Mouse (Mus musculus): ENCODE measurements around the gene Sgk1. TPM values are rescaled to one million over a fixed set of nuclear protein-coding genes. Genes with fewer than 3 reads are reported as not detected.
A peak's percentile ranks its signal among the peaks of the same experiment; 100 is the strongest.

The Sgk1 gene
- polyA plus RNA-seq, 1 experiment from 2014 or later, result 32.1 TPM

DNA sequence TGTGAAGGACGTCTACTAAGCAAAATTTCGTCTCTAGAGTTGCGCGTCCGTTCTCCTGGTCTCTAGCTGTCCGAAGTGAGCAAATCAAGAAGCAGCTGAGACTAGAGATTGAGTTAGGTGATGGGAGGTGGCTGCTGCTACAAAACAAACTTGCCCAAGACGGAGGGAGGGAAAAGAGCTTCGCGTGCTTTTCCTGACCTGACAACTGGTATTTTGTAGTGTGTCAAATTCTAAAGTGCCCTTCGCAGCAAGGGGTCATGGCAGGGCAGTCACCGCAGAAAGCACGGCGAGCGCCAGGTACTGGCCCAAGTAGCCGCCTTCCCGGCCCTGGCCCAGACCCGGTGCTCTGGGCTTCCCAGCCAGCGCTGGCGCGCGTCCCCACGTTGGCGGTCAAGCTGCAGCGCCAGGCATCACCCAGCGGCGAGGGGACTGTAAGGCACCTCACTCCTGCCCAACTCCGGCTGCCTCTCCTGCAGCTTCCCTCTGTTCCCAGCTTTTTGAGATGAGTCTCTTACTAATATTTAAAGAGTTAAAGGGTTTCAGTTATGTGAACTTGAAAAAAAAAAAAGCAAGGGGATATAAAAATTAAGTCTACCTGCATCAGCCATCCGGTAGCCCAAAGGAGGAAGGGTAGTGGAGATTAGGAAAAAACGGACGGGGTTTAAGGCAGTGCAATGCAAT is 111.0 kb downstream of the Sgk1 start:
- peak; percentile 43; the same call in 1 of the 2 replicates for ATAC-seq
- Histone ChIP-seq H3K4me2 (ENCODE audit: low read length) (peak overlapping the region; percentile 98), H3K9ac (replicated peaks; ENCODE audit: low read depth, low read length) (0 out of 2 replicates have a peak overlapping the region, but pooled peaks have one; percentile 66), H3K36me3 (ENCODE audit: control insufficient read depth, insufficient read depth) (no peaks in the 10 kb centered on the region), H3K9me3 (ENCODE audit: control insufficient read depth, low read length) (no peaks in the 10 kb centered on the region), H3K27ac (ENCODE audit: low read length) (no peak overlapping the region), H3K4me1 (replicated peaks; ENCODE audit: control insufficient read depth, insufficient read depth, low read length) (peaks cover 11% of the 10 kb centered on the region), H3K27me3 (replicated peaks; ENCODE audit: control insufficient read depth, insufficient read depth, low read length) (no peaks in the 10 kb centered on the region; the same call in 1 of the 2 replicates), H3K4me3 (replicated peaks; ENCODE audit: low read length) (peak overlapping the region; percentile 70)
- WGBS, result 1% methylated on average over 30 of the region's 30 CpGs

DNA sequence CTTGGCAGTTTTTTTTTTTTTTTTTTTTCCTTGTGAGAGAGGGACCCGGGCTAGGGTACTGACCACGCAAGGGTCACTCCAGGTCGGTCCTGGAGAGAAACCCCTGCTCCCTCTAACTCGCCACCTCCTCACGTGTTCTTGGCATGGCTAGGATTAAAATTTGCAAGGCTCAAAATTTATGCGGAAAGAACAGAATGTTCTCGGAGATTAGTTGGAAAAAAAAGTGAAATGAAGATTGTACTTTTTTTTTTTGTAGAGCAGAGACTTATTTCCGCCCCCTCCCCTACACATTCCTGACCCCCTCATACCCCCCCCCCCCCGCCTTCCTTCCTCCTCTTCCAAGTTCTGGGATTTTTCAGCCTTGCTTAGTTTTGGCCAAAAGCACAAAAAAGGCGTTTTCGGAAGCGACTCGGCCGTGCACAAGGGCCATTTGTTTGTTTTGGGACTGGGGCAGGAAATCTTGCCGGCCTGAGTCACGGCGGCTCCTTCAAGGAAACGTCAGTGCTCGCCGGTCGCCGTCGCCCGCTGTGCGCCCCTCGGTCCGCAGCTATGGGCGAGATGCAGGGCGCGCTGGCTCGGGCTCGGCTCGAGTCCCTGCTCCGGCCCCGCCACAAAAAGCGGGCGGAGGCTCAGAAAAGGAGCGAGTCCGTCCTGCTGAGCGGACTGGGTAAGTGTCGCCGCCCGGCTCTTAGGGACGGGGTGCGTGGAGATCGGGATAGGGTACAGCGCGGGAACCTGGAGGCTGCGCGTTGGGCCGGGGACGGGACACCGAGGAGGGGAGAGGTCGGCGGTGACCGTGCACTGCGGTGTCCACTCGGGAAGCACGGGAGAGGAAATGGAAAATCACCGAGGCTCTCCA is 111.8 kb downstream of the Sgk1 start:
- Histone ChIP-seq H3K36me3 (ENCODE audit: control insufficient read depth, insufficient read depth) (no peaks in the 10 kb centered on the region), H3K4me1 (replicated peaks; ENCODE audit: control insufficient read depth, insufficient read depth, low read length) (peaks cover 11% of the 10 kb centered on the region), H3K27ac (ENCODE audit: low read length) (peak overlapping the region; percentile 76), H3K27me3 (replicated peaks; ENCODE audit: control insufficient read depth, insufficient read depth, low read length) (no peaks in the 10 kb centered on the region; the same call in 1 of the 2 replicates), H3K4me2 (ENCODE audit: low read length) (peak overlapping the region; percentile 98), H3K9ac (replicated peaks; ENCODE audit: low read depth, low read length) (peak overlapping the region; percentile 66), H3K9me3 (ENCODE audit: control insufficient read depth, low read length) (no peaks in the 10 kb centered on the region), H3K4me3 (replicated peaks; ENCODE audit: low read length) (peak overlapping the region; percentile 70)
- peak; percentile 68 for ATAC-seq
- WGBS, result under 1% methylated on average over 58 of the region's 60 CpGs

DNA sequence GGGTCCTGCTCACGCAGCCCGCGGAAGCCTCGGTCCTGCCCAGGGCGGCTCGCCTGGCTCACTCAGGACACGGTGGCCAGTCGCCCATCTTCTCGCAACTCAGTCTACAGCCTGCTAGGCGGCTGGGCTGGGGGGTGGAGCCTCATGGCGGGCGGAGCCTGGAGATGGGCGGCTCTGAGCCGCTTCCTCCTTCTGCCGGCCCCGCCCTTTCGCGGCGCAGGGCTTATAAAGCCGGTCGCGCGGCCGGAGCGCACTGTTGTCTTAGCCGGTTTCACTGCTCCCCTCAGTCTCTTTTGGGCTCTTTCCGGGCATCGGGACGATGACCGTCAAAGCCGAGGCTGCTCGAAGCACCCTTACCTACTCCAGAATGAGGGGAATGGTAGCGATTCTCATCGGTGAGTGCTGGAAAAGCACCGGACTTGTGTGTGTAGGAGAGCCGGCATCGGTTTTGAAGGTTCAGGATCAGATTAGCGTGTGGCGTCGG is 112.5 kb downstream of the Sgk1 start:
- peaks cover 11% of the 10 kb centered on the region for H3K4me1 ChIP-seq (replicated peaks; ENCODE audit: control insufficient read depth, insufficient read depth, low read length)
- no peaks in the 10 kb centered on the region; the same call in 1 of the 2 replicates for H3K27me3 ChIP-seq (replicated peaks; ENCODE audit: control insufficient read depth, insufficient read depth, low read length)
- H3K4me2 ChIP-seq (ENCODE audit: low read length), result peak overlapping the region; percentile 98
- under 1% methylated on average over 40 of the region's 40 CpGs for WGBS
- H3K9ac ChIP-seq (replicated peaks; ENCODE audit: low read depth, low read length), result peak overlapping the region; percentile 66
- H3K27ac ChIP-seq (ENCODE audit: low read length), result peak overlapping the region; percentile 76; the same call in 1 of the 2 replicates
- peak; percentile 97 for ATAC-seq
- no peaks in the 10 kb centered on the region for H3K9me3 ChIP-seq (ENCODE audit: control insufficient read depth, low read length)
- peak overlapping the region; percentile 70 for H3K4me3 ChIP-seq (replicated peaks; ENCODE audit: low read length)
- H3K36me3 ChIP-seq (ENCODE audit: control insufficient read depth, insufficient read depth), result no peaks in the 10 kb centered on the region

DNA sequence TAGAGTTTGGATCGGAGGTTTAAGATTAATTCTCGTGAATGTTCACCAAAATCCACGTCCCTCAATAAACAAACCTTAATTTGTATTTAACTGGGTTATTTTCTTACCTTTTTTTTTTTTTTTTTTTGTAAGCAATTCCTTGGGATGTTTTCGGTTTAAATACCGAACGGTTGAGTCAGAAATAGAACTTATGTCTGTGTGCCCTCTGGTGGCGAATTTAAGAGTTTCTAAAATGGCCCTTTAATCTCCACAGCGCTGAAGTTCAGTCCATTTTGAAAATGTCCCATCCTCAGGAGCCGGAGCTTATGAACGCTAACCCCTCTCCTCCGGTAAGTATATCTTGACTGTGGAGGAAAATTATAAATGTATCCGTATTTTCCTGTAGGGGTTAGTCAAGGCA is 113.2 kb downstream of the Sgk1 start:
- Histone ChIP-seq H3K4me1 (replicated peaks; ENCODE audit: control insufficient read depth, insufficient read depth, low read length) (peaks cover 11% of the 10 kb centered on the region), H3K9ac (replicated peaks; ENCODE audit: low read depth, low read length) (no peak overlapping the region), H3K36me3 (ENCODE audit: control insufficient read depth, insufficient read depth) (no peaks in the 10 kb centered on the region), H3K27me3 (replicated peaks; ENCODE audit: control insufficient read depth, insufficient read depth, low read length) (no peaks in the 10 kb centered on the region; the same call in 1 of the 2 replicates), H3K4me3 (replicated peaks; ENCODE audit: low read length) (peak overlapping the region; percentile 70), H3K4me2 (ENCODE audit: low read length) (peak overlapping the region; percentile 98), H3K9me3 (ENCODE audit: control insufficient read depth, low read length) (no peaks in the 10 kb centered on the region), H3K27ac (ENCODE audit: low read length) (no peak overlapping the region)
- WGBS, result 8% methylated on average over 12 of the region's 12 CpGs
- no peak for ATAC-seq

DNA sequence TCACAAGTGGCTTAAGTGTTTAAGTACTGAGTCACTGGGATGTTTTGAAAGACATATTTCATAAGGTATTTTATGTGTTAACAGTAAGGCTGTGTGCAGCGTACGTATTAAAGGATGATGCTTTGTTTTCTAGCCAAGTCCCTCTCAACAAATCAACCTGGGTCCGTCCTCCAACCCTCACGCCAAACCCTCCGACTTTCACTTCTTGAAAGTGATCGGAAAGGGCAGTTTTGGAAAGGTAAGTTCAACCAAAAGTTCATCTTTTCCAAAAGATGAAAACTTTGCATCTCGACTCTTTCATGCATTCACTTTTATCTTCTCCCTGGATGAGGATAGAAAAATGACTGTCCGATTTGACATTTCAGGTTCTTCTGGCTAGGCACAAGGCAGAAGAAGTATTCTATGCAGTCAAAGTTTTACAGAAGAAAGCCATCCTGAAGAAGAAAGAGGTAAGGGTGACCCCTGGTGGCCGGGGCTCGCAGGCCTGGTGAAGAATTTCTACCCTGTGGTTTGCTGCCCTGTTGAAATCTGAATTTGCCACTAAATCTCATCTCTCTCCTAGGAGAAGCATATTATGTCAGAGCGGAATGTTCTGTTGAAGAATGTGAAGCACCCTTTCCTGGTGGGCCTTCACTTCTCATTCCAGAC is 113.8 kb downstream of the Sgk1 start:
- 56% methylated on average over 11 of the region's 11 CpGs for WGBS
- Histone ChIP-seq H3K36me3 (ENCODE audit: control insufficient read depth, insufficient read depth) (no peaks in the 10 kb centered on the region), H3K9me3 (ENCODE audit: control insufficient read depth, low read length) (no peaks in the 10 kb centered on the region), H3K9ac (replicated peaks; ENCODE audit: low read depth, low read length) (no peak overlapping the region), H3K4me1 (replicated peaks; ENCODE audit: control insufficient read depth, insufficient read depth, low read length) (peaks cover 11% of the 10 kb centered on the region), H3K27ac (ENCODE audit: low read length) (no peak overlapping the region), H3K4me3 (replicated peaks; ENCODE audit: low read length) (peak overlapping the region; percentile 24), H3K27me3 (replicated peaks; ENCODE audit: control insufficient read depth, insufficient read depth, low read length) (no peaks in the 10 kb centered on the region; the same call in 1 of the 2 replicates), H3K4me2 (ENCODE audit: low read length) (peak overlapping the region; percentile 15; the same call in 1 of the 2 replicates)
- no peak for ATAC-seq

DNA sequence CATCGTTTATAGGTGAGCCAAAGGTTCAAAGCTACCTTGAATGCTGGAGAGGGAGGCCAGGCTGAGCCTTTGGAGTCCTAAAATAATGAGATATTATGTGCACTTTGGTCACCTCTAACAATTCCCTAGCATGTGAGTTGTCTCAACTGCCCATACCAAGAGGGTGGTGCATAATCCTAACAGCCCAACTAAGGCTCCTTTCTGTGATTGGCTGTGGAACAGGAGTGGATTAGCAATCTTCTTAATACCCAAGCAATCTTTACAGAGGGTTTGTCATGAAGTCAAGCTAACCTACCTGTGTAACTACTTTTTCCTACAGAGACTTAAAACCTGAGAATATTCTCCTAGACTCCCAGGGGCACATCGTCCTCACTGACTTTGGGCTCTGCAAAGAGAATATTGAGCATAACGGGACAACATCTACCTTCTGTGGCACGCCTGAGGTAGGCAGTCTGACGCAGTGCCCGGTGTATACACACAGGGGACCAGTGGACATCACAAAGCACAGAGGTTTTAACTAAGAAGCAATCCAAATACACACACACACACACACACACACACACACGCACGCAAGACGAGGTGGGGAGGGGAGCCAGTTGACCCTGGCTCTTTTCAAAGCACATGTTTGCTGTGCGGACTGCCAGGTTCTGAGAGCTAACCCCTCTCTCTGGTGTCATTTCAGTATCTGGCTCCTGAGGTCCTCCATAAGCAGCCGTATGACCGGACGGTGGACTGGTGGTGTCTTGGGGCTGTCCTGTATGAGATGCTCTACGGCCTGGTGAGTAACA is 114.9 kb downstream of the Sgk1 start:
- ATAC-seq, result no peak
- Histone ChIP-seq H3K9ac (replicated peaks; ENCODE audit: low read depth, low read length) (no peak overlapping the region), H3K4me1 (replicated peaks; ENCODE audit: control insufficient read depth, insufficient read depth, low read length) (peaks cover 11% of the 10 kb centered on the region), H3K4me3 (replicated peaks; ENCODE audit: low read length) (no peak overlapping the region), H3K27me3 (replicated peaks; ENCODE audit: control insufficient read depth, insufficient read depth, low read length) (no peaks in the 10 kb centered on the region; the same call in 1 of the 2 replicates), H3K9me3 (ENCODE audit: control insufficient read depth, low read length) (no peaks in the 10 kb centered on the region), H3K4me2 (ENCODE audit: low read length) (peak overlapping the region; percentile 16; the same call in 1 of the 2 replicates), H3K27ac (ENCODE audit: low read length) (no peak overlapping the region), H3K36me3 (ENCODE audit: control insufficient read depth, insufficient read depth) (no peaks in the 10 kb centered on the region)
- 91% methylated on average over 14 of the region's 14 CpGs for WGBS

DNA sequence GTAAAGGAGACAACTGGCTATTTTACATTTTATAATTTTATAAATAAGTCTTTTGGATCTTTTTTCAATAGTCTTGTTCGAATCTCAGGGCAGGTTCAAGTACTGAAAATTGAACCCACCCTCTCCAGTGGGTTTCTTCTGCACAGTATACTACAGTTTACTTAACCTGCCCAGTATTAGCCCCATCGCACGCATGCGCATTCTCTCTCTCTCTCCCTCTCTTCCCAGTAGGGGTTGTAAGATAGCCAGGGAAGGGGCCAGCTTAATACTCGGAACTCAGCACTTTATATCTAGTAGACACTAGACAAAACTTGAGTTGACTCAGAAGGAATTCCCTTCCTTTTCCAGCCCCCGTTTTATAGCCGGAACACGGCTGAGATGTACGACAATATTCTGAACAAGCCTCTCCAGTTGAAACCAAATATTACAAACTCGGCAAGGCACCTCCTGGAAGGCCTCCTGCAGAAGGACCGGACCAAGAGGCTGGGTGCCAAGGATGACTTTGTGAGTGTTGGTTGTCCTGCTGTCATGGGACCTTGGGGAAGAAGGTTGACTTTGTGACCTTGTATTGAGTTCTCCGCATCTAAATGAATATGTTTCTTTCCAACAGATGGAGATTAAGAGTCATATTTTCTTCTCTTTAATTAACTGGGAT is 115.7 kb downstream of the Sgk1 start:
- no peak overlapping the region for H3K4me3 ChIP-seq (replicated peaks; ENCODE audit: low read length)
- WGBS, result 89% methylated on average over 12 of the region's 12 CpGs
- peaks cover 10% of the 10 kb centered on the region for H3K4me1 ChIP-seq (replicated peaks; ENCODE audit: control insufficient read depth, insufficient read depth, low read length)
- no peak overlapping the region for H3K4me2 ChIP-seq (ENCODE audit: low read length)
- no peaks in the 10 kb centered on the region for H3K27me3 ChIP-seq (replicated peaks; ENCODE audit: control insufficient read depth, insufficient read depth, low read length)
- no peak overlapping the region for H3K9ac ChIP-seq (replicated peaks; ENCODE audit: low read depth, low read length)
- no peaks in the 10 kb centered on the region for H3K36me3 ChIP-seq (ENCODE audit: control insufficient read depth, insufficient read depth)
- H3K9me3 ChIP-seq (ENCODE audit: control insufficient read depth, low read length), result no peaks in the 10 kb centered on the region
- no peak overlapping the region for H3K27ac ChIP-seq (ENCODE audit: low read length)
- ATAC-seq, result no peak

DNA sequence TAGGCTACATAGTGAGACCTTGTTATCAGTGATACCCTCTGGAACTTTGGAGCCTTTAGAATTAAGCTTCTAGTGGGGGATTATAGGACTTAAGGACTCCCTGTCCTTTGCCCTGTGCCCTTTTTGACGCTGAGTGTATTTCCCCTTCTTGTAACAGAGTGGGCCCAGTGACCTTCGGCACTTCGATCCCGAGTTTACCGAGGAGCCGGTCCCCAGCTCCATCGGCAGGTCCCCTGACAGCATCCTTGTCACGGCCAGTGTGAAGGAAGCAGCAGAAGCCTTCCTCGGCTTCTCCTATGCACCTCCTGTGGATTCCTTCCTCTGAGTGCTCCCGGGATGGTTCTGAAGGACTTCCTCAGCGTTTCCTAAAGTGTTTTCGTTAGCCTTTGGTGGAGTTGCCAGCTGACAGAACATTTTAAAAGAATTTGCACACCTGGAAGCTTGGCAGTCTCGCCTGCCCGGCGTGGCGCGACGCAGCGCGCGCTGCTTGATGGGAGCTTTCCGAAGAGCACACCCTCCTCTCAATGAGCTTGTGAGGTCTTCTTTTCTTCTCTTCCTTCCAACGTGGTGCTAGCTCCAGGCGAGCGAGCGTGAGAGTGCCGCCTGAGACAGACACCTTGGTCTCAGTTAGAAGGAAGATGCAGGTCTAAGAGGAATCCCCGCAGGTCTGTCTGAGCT is 116.7 kb downstream of the Sgk1 start:
- 80% methylated on average over 28 of the region's 28 CpGs for WGBS
- H3K9ac ChIP-seq (replicated peaks; ENCODE audit: low read depth, low read length), result no peak overlapping the region
- H3K9me3 ChIP-seq (ENCODE audit: control insufficient read depth, low read length), result no peaks in the 10 kb centered on the region
- H3K27ac ChIP-seq (ENCODE audit: low read length), result no peak overlapping the region
- no peaks in the 10 kb centered on the region for H3K36me3 ChIP-seq (ENCODE audit: control insufficient read depth, insufficient read depth)
- no peak overlapping the region for H3K4me2 ChIP-seq (ENCODE audit: low read length)
- no peak overlapping the region for H3K4me3 ChIP-seq (replicated peaks; ENCODE audit: low read length)
- peaks cover 2% of the 10 kb centered on the region; the same call in 1 of the 2 replicates for H3K4me1 ChIP-seq (replicated peaks; ENCODE audit: control insufficient read depth, insufficient read depth, low read length)
- no peak for ATAC-seq
- H3K27me3 ChIP-seq (replicated peaks; ENCODE audit: control insufficient read depth, insufficient read depth, low read length), result no peaks in the 10 kb centered on the region
